Comparison of ENCODE assay signal across 15 mouse cellular contexts in the genomic region with DNA sequence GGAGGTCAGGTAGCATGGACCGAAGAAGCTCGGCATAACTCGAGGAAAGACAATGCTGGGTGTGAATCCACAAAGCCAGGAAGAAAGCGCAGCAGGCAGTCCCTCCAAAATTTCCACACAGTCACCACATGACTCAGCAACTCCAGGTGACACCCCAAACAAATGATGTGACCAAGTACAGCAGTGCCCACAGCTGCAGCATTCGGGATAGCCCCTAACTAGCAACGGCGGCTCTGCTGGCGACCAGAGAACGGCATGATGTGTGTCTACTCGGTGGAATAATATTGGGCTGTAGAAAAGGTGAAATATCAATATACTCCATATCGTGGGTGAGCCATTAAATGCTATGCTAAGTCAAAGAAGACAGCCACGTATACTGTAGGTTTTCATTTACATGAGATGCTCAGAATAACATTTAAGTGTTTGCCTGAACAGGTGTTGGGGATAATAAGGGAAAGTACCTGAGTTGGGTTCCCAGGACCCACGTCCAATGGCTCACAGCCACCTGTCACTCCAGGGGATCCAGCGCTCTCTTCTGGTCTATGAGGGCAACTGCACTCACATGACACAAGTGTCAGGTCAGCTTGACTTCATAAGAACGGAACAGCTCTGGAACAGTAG. TPM values are rescaled to one million over a fixed set of nuclear protein-coding genes. Genes with fewer than 3 reads are reported as not detected.
DNase-seq lines count a peak whose midpoint lies in the region; ATAC-seq and TF ChIP-seq lines count a peak whose summit lies in the region.
"Had no signal": no experiment of that assay in that cellular context is flagged by ENCODE, and none has a peak within 500 bp of the region (broad histone marks: within the 10 kb centered on the region; RNA-seq: fewer than 3 reads in every experiment).

No protein-coding gene starts in this region.

- H3K4me3 ChIP-seq in kidney, embryonic 15.5 days (replicated peaks): no peak overlapping the region
- no peak overlapping the region for H3K4me3 ChIP-seq in lung, postnatal 0 days (ENCODE audit: low read depth, low read length)
- H3K4me3 ChIP-seq in MEL (ENCODE audit: control insufficient read depth in 1 of 2, insufficient read depth in 1 of 2, low read depth in 2 of 2, low read length in 2 of 2): no peak overlapping the region
- H3K4me3 ChIP-seq: embryonic facial prominence, embryonic 12.5 days; heart, embryonic 10.5 days; limb, embryonic 15.5 days; megakaryocyte, embryonic 14.5 days had no signal

- no peak for ATAC-seq in kidney, embryonic 15.5 days (replicated peaks; ENCODE audit: low FRiP score)
- no peak for ATAC-seq in lung, postnatal 0 days
- no peak for ATAC-seq in inflammation-experienced regulatory T-cells, adult 6 months

- TF ChIP-seq RAD21 in MEL (IDR thresholded peaks at IDR 0.05; ENCODE audit: low read depth, low read length): peak; percentile 41

- no peak overlapping the region for H3K9ac ChIP-seq in kidney, embryonic 15.5 days
- no peak overlapping the region for H3K9ac ChIP-seq in lung, postnatal 0 days (replicated peaks; ENCODE audit: low read depth)
- H3K9ac ChIP-seq in MEL (ENCODE audit: control insufficient read depth, low read depth, low read length, poor library complexity, severe bottlenecking): no peak overlapping the region
- H3K9ac ChIP-seq: embryonic facial prominence, embryonic 12.5 days; limb, embryonic 15.5 days had no signal

- H3K4me2 ChIP-seq in kidney, embryonic 15.5 days: no peak overlapping the region
- no peak overlapping the region for H3K4me2 ChIP-seq in lung, postnatal 0 days (replicated peaks; ENCODE audit: low read depth, low read length)
- H3K4me2 ChIP-seq: embryonic facial prominence, embryonic 12.5 days; limb, embryonic 15.5 days had no signal

- H3K9me3 ChIP-seq in kidney, embryonic 15.5 days (replicated peaks): no peaks in the 10 kb centered on the region
- H3K9me3 ChIP-seq in lung, postnatal 0 days (ENCODE audit: low read length): no peaks in the 10 kb centered on the region
- no peaks in the 10 kb centered on the region for H3K9me3 ChIP-seq in MEL (replicated peaks; ENCODE audit: insufficient read depth, low read length)
- H3K9me3 ChIP-seq: embryonic facial prominence, embryonic 12.5 days; heart, embryonic 10.5 days; limb, embryonic 15.5 days; megakaryocyte, embryonic 14.5 days had no signal

- no peak for DNase-seq in kidney, postnatal 10 days
- DNase-seq in lung, postnatal 0 days (ENCODE audit: low spot score): no peak
- no peak for DNase-seq in lung, postnatal 36 days
- peak; percentile 65 for DNase-seq in MEL (ENCODE audit: low read depth, low spot score)
- no peak for DNase-seq in adrenal gland, postnatal 36 days
- DNase-seq: adrenal gland, adult 8-10 months; cerebellum, postnatal 36 days had no signal

- no peak for TF ChIP-seq POLR2A in MEL (IDR thresholded peaks at IDR 0.05; ENCODE audit: control insufficient read depth in 1 of 2, insufficient read depth in 1 of 2, low read depth in 1 of 2, low read length in 2 of 2, poor library complexity in 1 of 2)

- TF ChIP-seq CTCF in lung, postnatal 0 days (IDR thresholded peaks at IDR 0.05): peak; percentile 37
- TF ChIP-seq CTCF in MEL (IDR thresholded peaks at IDR 0.05 in 2 of 3, conservative IDR thresholded peaks at IDR 0.05 in 1 of 3; ENCODE audit: control insufficient read depth in 1 of 3, insufficient read depth in 1 of 3, low read depth in 2 of 3, low read length in 3 of 3, poor library complexity in 1 of 3, severe bottlenecking in 1 of 3): peak; percentile 73 to 88 (median 84)

- H3K4me1 ChIP-seq in kidney, embryonic 15.5 days: peaks cover 39% of the 10 kb centered on the region
- H3K4me1 ChIP-seq in lung, postnatal 0 days (ENCODE audit: insufficient read depth, low read depth, low read length): peaks cover 11% of the 10 kb centered on the region; the same call in 1 of the 2 replicates
- peaks cover 0 to 15% of the 10 kb centered on the region in 2 experiments; a peak in 3 of 4 replicates for H3K4me1 ChIP-seq in MEL (ENCODE audit: control insufficient read depth in 1 of 2, insufficient read depth in 2 of 2, low read length in 2 of 2)
- H3K4me1 ChIP-seq: embryonic facial prominence, embryonic 12.5 days; heart, embryonic 10.5 days; limb, embryonic 15.5 days had no signal

- no peaks in the 10 kb centered on the region for H3K27me3 ChIP-seq in kidney, embryonic 15.5 days
- no peaks in the 10 kb centered on the region for H3K27me3 ChIP-seq in lung, postnatal 0 days (replicated peaks; ENCODE audit: insufficient read depth, low read length)
- H3K27me3 ChIP-seq in MEL (ENCODE audit: control insufficient read depth in 1 of 2, insufficient read depth in 2 of 2, low read length in 2 of 2): peaks cover 3 to 4% of the 10 kb centered on the region in 2 experiments; a peak in 3 of 4 replicates
- H3K27me3 ChIP-seq: embryonic facial prominence, embryonic 12.5 days; limb, embryonic 15.5 days had no signal

- WGBS in kidney, embryonic 15.5 days: 75% methylated on average over 15 of the region's 15 CpGs
- WGBS in lung, postnatal 0 days: 77% methylated on average over 15 of the region's 15 CpGs

- H3K27ac ChIP-seq in kidney, embryonic 15.5 days: peak overlapping the region; percentile 57
- peak overlapping the region; percentile 43; the same call in 1 of the 2 replicates for H3K27ac ChIP-seq in lung, postnatal 0 days (ENCODE audit: low read length)
- no peak overlapping the region for H3K27ac ChIP-seq in MEL (ENCODE audit: control insufficient read depth, low read depth, low read length)
- H3K27ac ChIP-seq: embryonic facial prominence, embryonic 12.5 days; heart, embryonic 10.5 days; limb, embryonic 15.5 days had no signal

- no peak for TF ChIP-seq EP300 in lung, postnatal 0 days (IDR thresholded peaks at IDR 0.05)
- no peak for TF ChIP-seq EP300 in MEL (IDR thresholded peaks at IDR 0.05; ENCODE audit: low read depth in 1 of 2, low read length in 2 of 2)

- peaks cover 12% of the 10 kb centered on the region for H3K36me3 ChIP-seq in kidney, embryonic 15.5 days
- no peaks in the 10 kb centered on the region for H3K36me3 ChIP-seq in lung, postnatal 0 days (ENCODE audit: insufficient read depth, low read length)
- peaks cover 0 to 4% of the 10 kb centered on the region in 2 experiments; a peak in 2 of 4 replicates for H3K36me3 ChIP-seq in MEL (ENCODE audit: control insufficient read depth in 1 of 2, insufficient read depth in 2 of 2, low read length in 2 of 2)

- no peaks in the 10 kb centered on the region for H3K79me2 ChIP-seq in MEL (ENCODE audit: control insufficient read depth, insufficient read depth, low read length, poor library complexity)

TF ChIP-seq in MEL, 35 proteins besides CTCF, POLR2A, EP300 and RAD21:
- peak; percentile 20; the same call in 1 of the 2 replicates for TF ChIP-seq ZC3H11A (IDR thresholded peaks at IDR 0.05; ENCODE audit: low read depth, low read length)
- peak; percentile 43 for TF ChIP-seq SMC3 (IDR thresholded peaks at IDR 0.05; ENCODE audit: low read depth, low read length)
- TF ChIP-seq TBP (IDR thresholded peaks at IDR 0.05; ENCODE audit: low read depth, low read length): no peak
- TF ChIP-seq POLR2AphosphoS5 (IDR thresholded peaks at IDR 0.05; ENCODE audit: borderline replicate concordance, low read depth, low read length): no peak
- TF ChIP-seq USF1 (IDR thresholded peaks at IDR 0.05; ENCODE audit: low read depth, low read length): peak; percentile 50; the same call in 1 of the 2 replicates

RNA-seq across cellular contexts. Expression of gene Heatr6, which starts 34.0 kb away (rescaled TPM):
- polyA plus RNA-seq in kidney, embryonic 15.5 days (2015; fragmentation: Nextera tagmentation; extraction: Ambion mirVana): 22.7 and 25.2 TPM in 2 replicates
- 11.8 and 13.7 TPM in 2 replicates for polyA plus RNA-seq in lung, postnatal 0 days (2015; fragmentation: Nextera tagmentation; extraction: Ambion mirVana)
- total RNA-seq in MEL (2012; rRNA removed): 17.3 and 17.7 TPM in 2 replicates
- 10 to 100 TPM in 1 of 2 experiments, not detected in 1; 21.2 TPM for polyA plus RNA-seq in MEL (2012; ENCODE audit: insufficient read depth in 1 of 2, insufficient read length in 2 of 2, low read depth in 1 of 2, low replicate concordance in 2 of 2, missing spikeins in 1 of 2)
- total RNA-seq in adrenal gland, postnatal 36 days (2021): 10 to 100 TPM; 11.3 to 14.6 TPM
- polyA plus RNA-seq in inflammation-experienced regulatory T-cells, adult 6 months (2017; shearing (Covaris generic)): 10 to 100 TPM; 28.7 to 42.7 (median 36.0) TPM

RNA-seq across cellular contexts. Expression of gene Wfdc21, which starts 40.8 kb away (rescaled TPM):
- polyA plus RNA-seq in kidney, embryonic 15.5 days (2015; fragmentation: Nextera tagmentation; extraction: Ambion mirVana): 1.0 and 1.4 TPM in 2 replicates
- 13.8 and 16.6 TPM in 2 replicates for polyA plus RNA-seq in lung, postnatal 0 days (2015; fragmentation: Nextera tagmentation; extraction: Ambion mirVana)
- total RNA-seq in MEL (2012; rRNA removed): not detected in 2 replicates
- polyA plus RNA-seq in MEL (2012; ENCODE audit: insufficient read depth in 1 of 2, insufficient read length in 2 of 2, low read depth in 1 of 2, low replicate concordance in 2 of 2, missing spikeins in 1 of 2): not detected
- 1 to 10 TPM in 1 of 2 experiments, not detected in 1; 1.1 TPM for total RNA-seq in adrenal gland, postnatal 36 days (2021)
- not detected for polyA plus RNA-seq in inflammation-experienced regulatory T-cells, adult 6 months (2017; shearing (Covaris generic))
- total RNA-seq: left cerebral cortex, adult 18-20 months had no signal
- polyA plus RNA-seq: embryonic facial prominence, embryonic 12.5 days; forebrain, embryonic 11.5 days; heart, embryonic 10.5 days had no signal
